Mouse (Mus musculus): ENCODE data around the gene Usp34.
"Not testable (repeated sequence)": the region's sequence is repeated elsewhere in the genome, so short reads cannot be mapped to it uniquely, and the experiment has no call there.

GRCm38 (mm10) chr11:23359687-23360235 lies 53.1 kb downstream of the Usp34 start:
- not testable (repeated sequence) for TF ChIP-seq CTCF, EP300 (IDR thresholded peaks at IDR 0.05; ENCODE audit: low read depth)

Measured in heart, postnatal 0 days (tissue).